Comparison of ENCODE assay signal across 8 mouse cellular contexts in genomic region chr17:46436672-46437366, GRCm38 (mm10). TPM values are rescaled to one million over a fixed set of nuclear protein-coding genes. Genes with fewer than 3 reads are reported as not detected.
DNase-seq lines count a peak whose midpoint lies in the region; ATAC-seq and TF ChIP-seq lines count a peak whose summit lies in the region.

No protein-coding gene starts in this region.

- TF ChIP-seq POLR2A in olfactory bulb, adult 2 months (IDR thresholded peaks at IDR 0.05; ENCODE audit: insufficient read depth, low read depth, low read length): no peak

- H3K27ac ChIP-seq in olfactory bulb, adult 2 months (ENCODE audit: insufficient read depth, low read depth, low read length): no peak overlapping the region

- DNase-seq in cerebellum, adult 9-11 months: no peak
- peak; percentile 20 for DNase-seq in urinary bladder, adult 2 months (ENCODE audit: low spot score)
- no peak for DNase-seq in urinary bladder, postnatal 36 days (ENCODE audit: low spot score in 2 of 2)
- DNase-seq in gastrocnemius, postnatal 25 days: peak; percentile 53
- DNase-seq in kidney, postnatal 10 days: peak; percentile 67
- DNase-seq in c-Kit-positive CD71-positive TER-119-positive erythroid progenitor cells, embryonic 14.5 days (ENCODE audit: low spot score): no peak

- peaks cover 8% of the 10 kb centered on the region; the same call in 1 of the 2 replicates for H3K4me1 ChIP-seq in olfactory bulb, adult 2 months (ENCODE audit: control insufficient read depth, insufficient read depth, low read length)

- peak; percentile 22; the same call in 1 of the 2 replicates for TF ChIP-seq CTCF in olfactory bulb, adult 2 months (IDR thresholded peaks at IDR 0.05; ENCODE audit: insufficient read depth, low read depth, low read length)

- 0 out of 2 replicates have a peak, but pooled peaks have one; percentile 61 for ATAC-seq in cerebellum, adult (ENCODE audit: insufficient number of reproducible peaks, low FRiP score, low TSS enrichment)

- H3K4me3 ChIP-seq in olfactory bulb, adult 2 months (ENCODE audit: insufficient read depth, low read depth, low read length): no peak overlapping the region

- WGBS in olfactory bulb, adult 2 months: 31% methylated on average over 23 of the region's 23 CpGs

RNA-seq across cellular contexts. Expression of gene Slc22a7, which starts 1.4 kb away (rescaled TPM):
- not detected in 2 replicates for polyA plus RNA-seq in urinary bladder, adult 2 months (2012; rRNA removed)
- total RNA-seq in gastrocnemius, postnatal 25 days (2021): not detected
- not detected in 2 replicates for polyA plus RNA-seq in olfactory bulb, adult 2 months (2012; ENCODE audit: insufficient read depth, insufficient read length, low replicate concordance, missing spikeins)

RNA-seq across cellular contexts. Expression of gene Crip3, which starts 8.1 kb away (rescaled TPM):
- 0.76 and 1.6 TPM in 2 replicates for polyA plus RNA-seq in urinary bladder, adult 2 months (2012; rRNA removed)
- total RNA-seq in gastrocnemius, postnatal 25 days (2021): under 1 TPM in 1 of 2 experiments, not detected in 1; 0.78 TPM
- not detected in 2 replicates for polyA plus RNA-seq in olfactory bulb, adult 2 months (2012; ENCODE audit: insufficient read depth, insufficient read length, low replicate concordance, missing spikeins)

RNA-seq across cellular contexts. Expression of gene Ttbk1, which starts 50.7 kb away (rescaled TPM):
- polyA plus RNA-seq in urinary bladder, adult 2 months (2012; rRNA removed): 0.06 and 0.07 TPM in 2 replicates
- total RNA-seq in gastrocnemius, postnatal 25 days (2021): 1 to 10 TPM in 1 of 2 experiments, under 1 TPM in 1; 0.77 to 1.4 TPM
- polyA plus RNA-seq in olfactory bulb, adult 2 months (2012; ENCODE audit: insufficient read depth, insufficient read length, low replicate concordance, missing spikeins): not detected in 2 replicates

RNA-seq across cellular contexts. Expression of gene Zfp318, which starts 53.3 kb away (rescaled TPM):
- 10.1 and 11.7 TPM in 2 replicates for polyA plus RNA-seq in urinary bladder, adult 2 months (2012; rRNA removed)
- total RNA-seq in gastrocnemius, postnatal 25 days (2021): 10 to 100 TPM; 11.4 to 12.6 TPM
- not detected in 2 replicates for polyA plus RNA-seq in olfactory bulb, adult 2 months (2012; ENCODE audit: insufficient read depth, insufficient read length, low replicate concordance, missing spikeins)

RNA-seq across cellular contexts. Expression of gene Dnph1, which starts 59.7 kb away (rescaled TPM):
- 6.1 and 7.0 TPM in 2 replicates for polyA plus RNA-seq in urinary bladder, adult 2 months (2012; rRNA removed)
- total RNA-seq in gastrocnemius, postnatal 25 days (2021): 1 to 10 TPM; 4.5 to 5.4 TPM
- polyA plus RNA-seq in olfactory bulb, adult 2 months (2012; ENCODE audit: insufficient read depth, insufficient read length, low replicate concordance, missing spikeins): not detected in 2 replicates

Comparison
In these comparisons a context has a peak if more than half of its experiments do, and no peak if none do; other contexts are left out.
1. DNase-seq: peak in urinary bladder, adult 2 months (single experiment), gastrocnemius, postnatal 25 days (single experiment) and kidney, postnatal 10 days (single experiment); none in cerebellum, adult 9-11 months (single experiment), urinary bladder, postnatal 36 days (0 of 2) and c-Kit-positive CD71-positive TER-119-positive erythroid progenitor cells, embryonic 14.5 days (single experiment).
2. RNA of gene Ttbk1, which starts 50.7 kb away (polyA plus RNA-seq): not detected in olfactory bulb, adult 2 months; 0.06 to 0.07 TPM in urinary bladder, adult 2 months; every median in the first group is over 10 times any median in the second.